Mouse (Mus musculus) layer of hippocampus, adult 2 months (tissue): ENCODE measurements around the gene Zfp90. TPM values are rescaled to one million over a fixed set of nuclear protein-coding genes. Genes with fewer than 3 reads are reported as not detected.
A peak's percentile ranks its signal among the peaks of the same experiment; 100 is the strongest.
"Not testable (repeated sequence)": the region's sequence is repeated elsewhere in the genome, so short reads cannot be mapped to it uniquely, and the experiment has no call there.

ENCODE experiments used
- DNase-seq, 2 experiments: peaks; one replicate each; pipeline ENCODE4 v3.0.0; 2022; ENCODE audit warnings: low spot score in 2 of 2
- H3K27ac ChIP-seq: fragments of 200-600 bp; 2 replicates; pipeline ENCODE4 v1.8.1; 2022
- H3K4me3 ChIP-seq: fragments of 200-600 bp; 2 replicates; pipeline ENCODE4 v1.8.1; 2022; ENCODE audit warnings: mild to moderate bottlenecking
- CTCF ChIP-seq: fragments of 200-600 bp; conservative IDR thresholded peaks from 2 replicates; pipeline ENCODE4 v1.8.1; 2022; ENCODE audit warnings: antibody characterized with exemption, mild to moderate bottlenecking, moderate library complexity
- total RNA-seq, 2 experiments: library from RNA; stranded (reverse); gene quantifications; 2 replicates each; pipeline ENCODE4 v1.2.3; 2021

Zfp90 gene
- total RNA-seq, 2 experiments from 2014 or later: 10.6 to 12.9 TPM

DNA sequence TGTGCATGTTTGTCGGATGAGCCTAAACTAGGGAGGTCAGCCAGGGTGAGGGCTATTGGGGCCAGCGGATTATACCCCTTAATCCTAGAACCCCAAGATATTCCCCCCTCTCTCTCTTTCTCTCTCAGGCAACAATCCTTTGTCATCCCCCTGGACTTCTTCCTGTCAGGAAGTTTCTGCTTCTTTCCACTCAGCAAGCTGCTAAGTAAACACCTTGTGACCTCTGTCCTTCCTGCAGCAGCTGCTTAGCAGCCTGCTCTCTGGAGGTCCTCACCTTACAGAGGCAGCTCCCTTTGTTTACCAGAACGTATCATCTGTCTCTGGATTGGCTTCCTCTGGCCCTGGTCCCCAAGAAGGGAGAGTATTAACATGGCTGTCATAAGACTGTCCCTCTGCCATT is 10.3 kb upstream of the Zfp90 start:
- DNase-seq: no peak
- TF ChIP-seq CTCF: no peak
- no peak overlapping the region for H3K4me3 ChIP-seq
- H3K27ac ChIP-seq: no peak overlapping the region

- DNase-seq: no peak
- no peak overlapping the region for H3K4me3 ChIP-seq
- TF ChIP-seq CTCF: no peak
- H3K27ac ChIP-seq: no peak overlapping the region
Observed at GRCm38 (mm10) chr8:106405810-106406209, 9.3 kb upstream of the Zfp90 start.

DNA sequence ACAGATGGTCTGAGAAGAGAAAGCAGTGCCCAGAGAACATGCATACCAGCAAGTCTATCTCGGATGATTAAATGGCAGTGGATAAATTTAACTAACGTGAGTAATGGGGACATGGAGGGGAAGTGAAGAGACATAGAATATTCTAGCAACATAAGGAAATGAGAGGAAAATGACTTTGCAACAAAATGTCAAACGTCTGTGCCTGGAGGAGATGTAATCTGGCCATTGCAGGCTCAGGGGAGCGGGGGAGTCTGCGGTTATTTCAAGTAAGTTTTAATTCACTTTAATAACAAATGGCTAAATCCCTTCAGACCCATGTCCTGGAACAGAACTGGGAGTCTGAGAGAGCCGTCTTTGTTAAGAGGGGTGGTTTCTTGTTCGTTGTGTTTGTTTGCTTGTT is 5.1 kb upstream of the Zfp90 start:
- no peak for DNase-seq
- no peak for TF ChIP-seq CTCF
- Histone ChIP-seq H3K27ac (peak overlapping the region; percentile 46; the same call in 1 of the 2 replicates), H3K4me3 (no peak overlapping the region)

DNA sequence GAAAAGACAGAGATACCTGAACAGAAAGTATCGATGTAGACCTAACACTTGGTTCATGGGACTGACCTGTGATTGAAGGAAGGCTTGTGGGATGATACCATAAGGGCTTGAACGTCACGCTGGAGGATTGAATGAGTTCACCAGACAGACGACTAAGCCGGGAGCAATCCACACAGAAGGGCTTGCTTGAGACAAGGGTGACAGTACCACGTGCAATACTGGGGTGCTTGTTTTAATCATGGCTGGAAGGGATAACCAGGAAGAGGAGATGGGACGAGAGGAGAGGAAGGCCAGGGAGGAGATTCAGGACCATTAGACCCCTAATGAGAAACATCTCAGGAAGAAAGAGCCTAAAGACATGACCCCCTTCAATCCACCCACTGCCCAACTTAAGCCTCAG is 4.6 kb upstream of the Zfp90 start:
- no peak for DNase-seq
- Histone ChIP-seq H3K27ac (peak overlapping the region; percentile 43; the same call in 1 of the 2 replicates), H3K4me3 (no peak overlapping the region)
- TF ChIP-seq CTCF: no peak

DNA sequence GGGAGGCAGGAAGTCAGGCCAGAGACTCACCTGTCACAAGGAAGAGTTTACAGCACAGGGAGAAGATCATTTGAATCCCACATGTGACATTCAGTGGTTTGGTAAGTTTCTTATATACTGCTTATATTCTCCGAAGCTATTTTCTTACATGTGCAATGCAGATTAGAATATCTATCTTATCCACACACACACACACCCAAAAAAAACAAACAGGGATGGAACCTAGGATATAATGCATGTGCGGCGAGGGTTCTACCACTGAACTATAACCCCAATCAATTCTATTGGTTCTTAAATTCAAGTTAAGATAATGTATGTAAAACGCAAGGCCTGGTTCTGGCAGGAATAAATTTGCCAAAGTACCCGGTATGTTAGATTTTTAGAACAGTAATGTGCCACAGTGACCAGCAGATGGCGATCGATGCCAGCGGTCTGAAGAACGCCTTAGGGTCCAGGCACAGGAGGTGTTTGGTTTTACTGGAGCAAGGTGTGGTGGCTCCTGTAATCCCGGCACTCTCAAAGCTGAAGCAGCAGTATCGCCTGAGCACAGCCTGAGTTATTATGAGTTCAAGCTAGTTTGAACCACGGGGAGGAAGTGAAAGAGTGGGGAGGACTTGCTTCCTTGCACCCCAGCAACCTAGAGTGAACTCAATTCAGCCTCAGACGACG is 3.2 kb upstream of the Zfp90 start:
- Histone ChIP-seq H3K4me3 (no peak overlapping the region), H3K27ac (no peak overlapping the region)
- DNase-seq: peak; percentile 51 to 71
- peak; percentile 94 for TF ChIP-seq CTCF

- TF ChIP-seq CTCF: no peak
- H3K4me3 ChIP-seq: no peak overlapping the region
- DNase-seq: no peak
- no peak overlapping the region for H3K27ac ChIP-seq
Observed at GRCm38 (mm10) chr8:106417692-106418091, 2.6 kb downstream of the Zfp90 start.

DNA sequence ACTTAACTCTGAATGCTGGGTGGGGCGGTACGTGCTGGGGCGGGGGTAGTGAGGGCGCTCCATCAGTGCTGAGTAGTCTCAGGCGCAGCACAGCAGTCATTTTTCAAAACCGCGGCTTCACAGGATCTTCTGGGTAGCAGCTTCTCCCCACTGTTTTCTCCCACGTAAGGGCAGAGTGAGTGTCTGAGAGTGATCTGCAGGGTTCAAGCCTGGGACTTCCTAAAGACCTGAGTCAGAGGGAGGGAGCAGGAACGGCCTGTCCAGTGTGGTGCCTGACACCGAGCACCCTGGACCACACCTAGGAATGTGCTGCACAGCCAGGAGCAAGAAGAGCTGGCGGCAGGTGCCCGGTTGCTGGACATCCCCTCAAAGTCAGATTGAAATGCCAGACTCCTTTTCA is 16.0 kb downstream of the Zfp90 start:
- no peak for DNase-seq
- TF ChIP-seq CTCF: no peak
- H3K27ac ChIP-seq: no peak overlapping the region
- H3K4me3 ChIP-seq: no peak overlapping the region

DNA sequence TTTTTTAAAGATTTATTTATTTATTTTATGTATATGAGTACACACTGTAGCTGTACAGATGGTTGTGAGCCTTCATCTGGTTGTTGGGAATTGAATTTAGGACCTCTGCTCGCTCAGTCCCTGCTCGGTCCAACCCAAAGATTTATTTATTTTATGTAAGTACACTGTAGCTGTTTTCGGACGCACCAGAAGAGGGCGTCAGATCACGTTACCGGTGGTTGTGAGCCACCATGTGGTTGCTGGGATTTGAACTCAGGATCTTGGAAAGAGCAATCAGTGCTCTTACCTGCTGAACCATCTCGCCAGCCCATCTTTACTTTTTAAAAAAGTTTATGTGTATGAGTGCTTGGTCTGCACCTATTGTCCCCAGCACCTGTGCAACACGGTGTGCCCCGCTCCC is 16.8 kb downstream of the Zfp90 start:
- peak; percentile 26; the same call in 1 of the 2 replicates for TF ChIP-seq CTCF
- H3K4me3 ChIP-seq, H3K27ac ChIP-seq, DNase-seq: not testable (repeated sequence)

- no peak overlapping the region for H3K27ac ChIP-seq
- TF ChIP-seq CTCF: peak; percentile 96
- peak; percentile 76 to 92 for DNase-seq
- H3K4me3 ChIP-seq: peak overlapping the region; percentile 46
Observed at GRCm38 (mm10) chr8:106432954-106433570, 17.9 kb downstream of the Zfp90 start.

DNA sequence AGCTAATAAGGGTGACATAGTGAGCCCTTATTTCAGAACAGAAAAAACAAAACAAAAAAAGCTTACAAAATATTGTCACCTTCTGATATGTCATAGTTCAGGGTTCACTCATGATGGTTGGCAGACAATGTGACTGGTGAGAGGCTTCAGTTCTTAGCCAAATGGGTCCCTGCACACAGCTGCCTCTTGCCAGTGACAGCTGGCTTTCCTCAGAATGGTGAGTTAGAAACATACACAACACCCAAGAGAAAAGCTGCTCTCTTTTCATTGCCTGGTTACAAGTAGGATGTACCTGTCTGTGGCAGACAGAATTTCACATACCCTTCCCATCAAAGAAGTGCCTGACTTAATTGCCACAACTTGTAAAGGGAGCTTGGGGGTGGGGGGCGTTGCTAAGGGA is 18.5 kb downstream of the Zfp90 start:
- H3K4me3 ChIP-seq: no peak overlapping the region; the same call in 1 of the 2 replicates
- TF ChIP-seq CTCF: no peak
- no peak overlapping the region for H3K27ac ChIP-seq
- DNase-seq: no peak

DNA sequence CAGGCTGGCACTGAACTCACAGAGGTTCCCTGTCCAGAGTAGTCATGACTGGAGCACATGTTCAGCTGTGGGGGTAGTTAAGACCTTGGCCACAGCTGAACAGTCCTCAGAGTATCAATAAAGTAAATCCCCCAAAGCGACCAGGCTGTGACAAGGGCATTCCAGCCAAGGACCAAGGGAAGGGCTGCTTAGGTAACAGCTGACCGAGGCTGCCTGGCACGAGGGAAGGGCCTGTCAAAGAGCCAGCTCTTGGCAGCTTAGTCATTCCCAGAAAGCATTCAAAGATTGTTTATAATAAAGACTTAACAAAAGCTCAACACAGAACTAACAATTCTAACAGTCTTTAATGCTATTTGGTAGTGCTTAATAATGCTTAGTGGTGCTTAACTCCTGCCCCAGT is 22.7 kb downstream of the Zfp90 start:
- no peak for TF ChIP-seq CTCF
- Histone ChIP-seq H3K27ac (no peak overlapping the region), H3K4me3 (no peak overlapping the region)
- no peak for DNase-seq

DNA sequence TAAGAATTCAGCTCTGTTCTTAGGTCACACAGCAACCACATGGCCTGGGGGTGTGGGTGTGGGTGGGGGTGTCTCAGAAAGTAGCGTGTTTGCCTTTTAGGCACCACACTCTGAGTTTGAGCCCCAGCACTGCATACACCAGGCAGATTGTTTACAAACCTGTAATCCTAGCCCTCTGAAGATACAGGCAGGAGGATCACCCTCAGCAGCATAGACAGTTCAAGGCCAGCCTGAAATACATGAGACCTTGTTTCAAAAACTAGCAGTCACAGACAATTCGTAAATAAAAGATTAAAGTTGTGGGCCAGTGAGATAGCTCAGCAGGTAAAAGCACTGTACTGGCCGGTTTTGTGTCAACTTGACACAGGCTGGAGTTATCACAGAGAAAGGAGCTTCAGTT is 25.0 kb downstream of the Zfp90 start:
- no peak overlapping the region for H3K4me3 ChIP-seq
- no peak for DNase-seq
- TF ChIP-seq CTCF: no peak
- no peak overlapping the region for H3K27ac ChIP-seq

GRCm38 (mm10) chr8:106442740-106443139 is 27.6 kb downstream of the Zfp90 start:
- no peak overlapping the region for H3K4me3 ChIP-seq
- no peak overlapping the region for H3K27ac ChIP-seq
- DNase-seq: no peak
- TF ChIP-seq CTCF: no peak
